Mouse (Mus musculus): ENCODE measurements at regions not wholly inside any gene's neighbourhood (a gene's known extent, or its start where the extent isn't known, plus 50 kb on each side); places are given as distances from the start of the nearest gene placed in this dataset.
"Not testable (repeated sequence)": the region's sequence is repeated elsewhere in the genome, so short reads cannot be mapped to it uniquely, and the experiment has no call there.

DNA sequence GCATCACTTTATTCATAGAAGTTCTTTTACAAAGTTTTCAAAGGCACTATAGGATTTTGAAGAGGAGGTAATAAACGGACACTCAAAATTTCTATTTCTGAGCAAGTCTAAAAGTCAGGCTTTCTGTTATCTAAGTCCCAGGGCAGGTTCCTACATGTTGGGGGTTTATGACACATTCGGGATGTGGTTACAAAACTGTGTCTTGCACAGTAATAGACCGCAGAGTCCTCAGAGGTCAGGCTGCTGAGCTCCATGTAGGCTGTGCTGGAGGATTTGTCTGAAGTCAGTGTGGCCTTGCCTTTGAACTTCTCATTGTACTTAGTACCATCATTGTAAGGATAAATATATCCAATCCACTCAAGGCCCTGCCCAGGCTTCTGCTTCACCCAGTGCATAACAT, 1102.7 kb downstream of the Adam6a start:
- TF ChIP-seq CTCF (IDR thresholded peaks at IDR 0.05; ENCODE audit: control insufficient read depth, insufficient read depth, insufficient replicate concordance, low read depth, low read length) (no peak), POLR2A (IDR thresholded peaks at IDR 0.05; ENCODE audit: control insufficient read depth, low read depth, low read length) (no peak)
- Histone ChIP-seq H3K4me1 (ENCODE audit: control insufficient read depth, insufficient read depth, low read length) (no peaks in the 10 kb centered on the region), H3K27me3 (ENCODE audit: control insufficient read depth, insufficient read depth, low read length) (no peaks in the 10 kb centered on the region), H3K4me3 (ENCODE audit: control insufficient read depth, low read depth, low read length) (no peak overlapping the region), H3K27ac (ENCODE audit: control insufficient read depth, insufficient read depth, low read depth, low read length) (no peak overlapping the region), H3K36me3 (ENCODE audit: control insufficient read depth, insufficient read depth, low read length) (no peaks in the 10 kb centered on the region)

DNA sequence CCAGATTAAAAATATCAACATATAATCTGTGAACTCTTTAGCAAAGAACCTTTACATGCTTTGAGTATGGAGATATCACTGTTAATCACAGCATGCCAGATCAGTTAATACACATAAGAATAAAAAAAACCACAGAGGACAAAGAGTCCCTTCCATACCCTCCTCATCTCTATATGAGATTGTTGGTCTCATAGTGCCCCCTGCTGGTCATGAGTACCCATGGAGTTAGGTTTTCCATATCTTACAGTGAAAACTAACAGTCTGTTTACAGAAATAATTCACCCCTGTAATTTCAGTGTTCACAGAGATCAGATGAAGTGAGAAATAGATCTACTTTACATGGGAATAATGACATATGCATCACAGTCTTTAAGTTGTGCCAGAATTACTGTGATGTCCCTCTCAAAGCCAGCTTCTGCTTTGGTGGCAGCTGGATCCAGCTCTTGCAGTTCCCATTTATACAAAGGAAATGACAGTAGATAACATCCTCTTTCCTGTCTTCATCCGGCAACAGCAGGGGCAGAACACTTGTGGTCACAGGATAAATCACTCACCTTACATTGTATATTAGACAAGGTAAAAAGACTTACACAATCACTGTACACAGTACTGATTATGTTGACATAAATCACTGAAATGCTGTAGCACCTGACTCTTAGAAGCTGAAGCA, 1106.9 kb downstream of the Adam6a start:
- not testable (repeated sequence) for H3K36me3 ChIP-seq (ENCODE audit: control insufficient read depth, insufficient read depth, low read length); H3K4me3 ChIP-seq (ENCODE audit: control insufficient read depth, low read depth, low read length); H3K27ac ChIP-seq (ENCODE audit: control insufficient read depth, insufficient read depth, low read depth, low read length); H3K4me1 ChIP-seq (ENCODE audit: control insufficient read depth, insufficient read depth, low read length); H3K27me3 ChIP-seq (ENCODE audit: control insufficient read depth, insufficient read depth, low read length)

DNA sequence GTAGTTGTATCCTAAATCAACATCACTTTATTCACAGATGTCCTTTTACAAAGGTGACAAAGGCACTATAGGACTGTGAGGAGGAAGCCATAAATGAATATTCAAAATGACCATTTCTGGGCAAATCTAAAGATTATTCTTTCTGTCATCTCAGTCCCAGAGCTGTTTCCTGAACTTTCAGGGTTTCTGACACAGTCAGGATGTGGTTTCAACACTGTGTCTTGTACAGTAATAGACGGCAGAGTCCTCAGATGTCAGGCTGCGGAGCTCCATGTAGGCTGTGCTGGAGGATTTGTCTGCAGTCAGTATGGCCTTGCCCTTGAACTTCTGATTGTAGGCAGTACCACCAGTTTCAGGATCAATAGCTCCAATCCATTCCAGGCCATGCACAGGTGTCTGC, 1113.4 kb downstream of the Adam6a start:
- not testable (repeated sequence) for H3K4me3 ChIP-seq (ENCODE audit: control insufficient read depth, low read depth, low read length)

More for the DNA sequence above, 1113.4 kb downstream of the Adam6a start:
- H3K27me3 ChIP-seq (ENCODE audit: control insufficient read depth, insufficient read depth, low read length); H3K27ac ChIP-seq (ENCODE audit: control insufficient read depth, insufficient read depth, low read depth, low read length); H3K4me1 ChIP-seq (ENCODE audit: control insufficient read depth, insufficient read depth, low read length); H3K36me3 ChIP-seq (ENCODE audit: control insufficient read depth, insufficient read depth, low read length): not testable (repeated sequence)

All from testis, adult 2 months (tissue).